Mouse (Mus musculus): ENCODE measurements at regions not wholly inside any gene's neighbourhood (a gene's known extent, or its start where the extent isn't known, plus 50 kb on each side); places are given as distances from the start of the nearest gene placed in this dataset.

- H3K27me3 ChIP-seq: no peaks in the 10 kb centered on the region
- no peak overlapping the region for H3K27ac ChIP-seq
- no peak for DNase-seq
- no peak overlapping the region for H3K9ac ChIP-seq
- no peaks in the 10 kb centered on the region for H3K9me3 ChIP-seq (replicated peaks)
- no peaks in the 10 kb centered on the region for H3K36me3 ChIP-seq
- no peak for ATAC-seq (ENCODE audit: low read depth)
- H3K4me3 ChIP-seq (replicated peaks): no peak overlapping the region
- no peaks in the 10 kb centered on the region for H3K4me1 ChIP-seq (replicated peaks)
- no peak overlapping the region for H3K4me2 ChIP-seq
Measured at GRCm38 (mm10) chr1:45647301-45647700, 144.2 kb upstream of the Col5a2 start.

GRCm38 (mm10) chr1:45653248-45653647 lies 141.7 kb upstream of the Wdr75 start:
- Histone ChIP-seq H3K4me2 (no peak overlapping the region), H3K9me3 (replicated peaks) (no peaks in the 10 kb centered on the region), H3K27ac (no peak overlapping the region), H3K27me3 (no peaks in the 10 kb centered on the region), H3K4me1 (replicated peaks) (no peaks in the 10 kb centered on the region), H3K4me3 (replicated peaks) (no peak overlapping the region), H3K36me3 (no peaks in the 10 kb centered on the region), H3K9ac (no peak overlapping the region)
- no peak for DNase-seq
- ATAC-seq (ENCODE audit: low read depth): no peak
- 73% methylated on average over 3 of the region's 3 CpGs for WGBS (ENCODE audit: insufficient replicate concordance)

- Histone ChIP-seq H3K4me2 (no peak overlapping the region), H3K4me3 (replicated peaks) (no peak overlapping the region), H3K27ac (no peak overlapping the region), H3K4me1 (replicated peaks) (no peaks in the 10 kb centered on the region), H3K9me3 (replicated peaks) (no peaks in the 10 kb centered on the region), H3K9ac (no peak overlapping the region), H3K27me3 (no peaks in the 10 kb centered on the region), H3K36me3 (no peaks in the 10 kb centered on the region)
- WGBS (ENCODE audit: insufficient replicate concordance): 45% methylated on average over 3 of the region's 3 CpGs
- no peak for ATAC-seq (ENCODE audit: low read depth)
- DNase-seq: no peak
Measured at GRCm38 (mm10) chr1:45663882-45664520, 131.0 kb upstream of the Wdr75 start.

GRCm38 (mm10) chr1:45672443-45673156 lies 122.4 kb upstream of the Wdr75 start:
- Histone ChIP-seq H3K27me3 (no peaks in the 10 kb centered on the region), H3K9ac (no peak overlapping the region), H3K4me3 (replicated peaks) (no peak overlapping the region), H3K4me2 (no peak overlapping the region), H3K4me1 (replicated peaks) (no peaks in the 10 kb centered on the region), H3K36me3 (no peaks in the 10 kb centered on the region), H3K9me3 (replicated peaks) (no peaks in the 10 kb centered on the region), H3K27ac (no peak overlapping the region)
- DNase-seq (no peak), ATAC-seq (ENCODE audit: low read depth) (no peak)
- WGBS (ENCODE audit: insufficient replicate concordance): 34% methylated on average over 5 of the region's 5 CpGs

GRCm38 (mm10) chr1:45675771-45676439 lies 119.1 kb upstream of the Wdr75 start:
- no peaks in the 10 kb centered on the region for H3K36me3 ChIP-seq
- no peak overlapping the region for H3K4me3 ChIP-seq (replicated peaks)
- H3K9ac ChIP-seq: no peak overlapping the region
- H3K27me3 ChIP-seq: no peaks in the 10 kb centered on the region
- no peak overlapping the region for H3K4me2 ChIP-seq
- no peaks in the 10 kb centered on the region for H3K4me1 ChIP-seq (replicated peaks)
- ATAC-seq (ENCODE audit: low read depth): no peak
- H3K9me3 ChIP-seq (replicated peaks): no peaks in the 10 kb centered on the region
- 72% methylated on average over 5 of the region's 5 CpGs for WGBS (ENCODE audit: insufficient replicate concordance)
- no peak for DNase-seq
- H3K27ac ChIP-seq: no peak overlapping the region

GRCm38 (mm10) chr1:45679964-45680709 lies 114.8 kb upstream of the Wdr75 start:
- WGBS (ENCODE audit: insufficient replicate concordance): 65% methylated on average over 8 of the region's 8 CpGs
- Histone ChIP-seq H3K4me2 (no peak overlapping the region), H3K9me3 (replicated peaks) (no peaks in the 10 kb centered on the region), H3K27ac (no peak overlapping the region), H3K27me3 (no peaks in the 10 kb centered on the region), H3K36me3 (no peaks in the 10 kb centered on the region), H3K4me3 (replicated peaks) (no peak overlapping the region), H3K4me1 (replicated peaks) (no peaks in the 10 kb centered on the region), H3K9ac (no peak overlapping the region)
- ATAC-seq (ENCODE audit: low read depth): no peak
- no peak for DNase-seq

- ATAC-seq (ENCODE audit: low read depth) (no peak), DNase-seq (no peak)
Measured at GRCm38 (mm10) chr1:45700893-45701292, 94.1 kb upstream of the Wdr75 start.

GRCm38 (mm10) chr1:45701516-45701915 lies 93.5 kb upstream of the Wdr75 start:
- H3K27ac ChIP-seq: no peak overlapping the region
- WGBS (ENCODE audit: insufficient replicate concordance): 78% methylated on average over 1 of the region's 1 CpGs
- no peak for ATAC-seq (ENCODE audit: low read depth)

More at GRCm38 (mm10) chr1:45700893-45701292, 94.1 kb upstream of the Wdr75 start:
- no peak overlapping the region for H3K9ac ChIP-seq
- H3K4me3 ChIP-seq (replicated peaks): no peak overlapping the region
- no peak overlapping the region for H3K27ac ChIP-seq
- H3K36me3 ChIP-seq: no peaks in the 10 kb centered on the region
- no peaks in the 10 kb centered on the region for H3K4me1 ChIP-seq (replicated peaks)
- H3K27me3 ChIP-seq: no peaks in the 10 kb centered on the region
- no peak overlapping the region for H3K4me2 ChIP-seq
- WGBS (ENCODE audit: insufficient replicate concordance): 21% methylated on average over 1 of the region's 1 CpGs
- H3K9me3 ChIP-seq (replicated peaks): no peaks in the 10 kb centered on the region

GRCm38 (mm10) chr1:45723369-45723768 lies 71.6 kb upstream of the Wdr75 start:
- H3K27ac ChIP-seq: no peak overlapping the region
- H3K9ac ChIP-seq: no peak overlapping the region
- H3K4me1 ChIP-seq (replicated peaks): no peaks in the 10 kb centered on the region
- DNase-seq (no peak), ATAC-seq (ENCODE audit: low read depth) (no peak)
- H3K9me3 ChIP-seq (replicated peaks): no peaks in the 10 kb centered on the region
- H3K4me2 ChIP-seq: no peak overlapping the region
- H3K4me3 ChIP-seq (replicated peaks): no peak overlapping the region
- H3K36me3 ChIP-seq: no peaks in the 10 kb centered on the region
- H3K27me3 ChIP-seq: no peaks in the 10 kb centered on the region
- 78% methylated on average over 2 of the region's 2 CpGs for WGBS (ENCODE audit: insufficient replicate concordance)

More at GRCm38 (mm10) chr1:45701516-45701915, 93.5 kb upstream of the Wdr75 start:
- no peak for DNase-seq
- Histone ChIP-seq H3K27me3 (no peaks in the 10 kb centered on the region), H3K9ac (no peak overlapping the region), H3K9me3 (replicated peaks) (no peaks in the 10 kb centered on the region), H3K4me3 (replicated peaks) (no peak overlapping the region), H3K4me2 (no peak overlapping the region), H3K4me1 (replicated peaks) (no peaks in the 10 kb centered on the region), H3K36me3 (no peaks in the 10 kb centered on the region)

- H3K4me1 ChIP-seq (replicated peaks): 0 out of 2 replicates have a peak, but pooled peaks cover 7% of the 10 kb centered on the region
- H3K4me3 ChIP-seq (replicated peaks): no peak overlapping the region
- no peak overlapping the region for H3K9ac ChIP-seq
- no peak overlapping the region for H3K4me2 ChIP-seq
- no peak overlapping the region for H3K27ac ChIP-seq
- DNase-seq (no peak), ATAC-seq (ENCODE audit: low read depth) (peak; percentile 77)
- H3K27me3 ChIP-seq: no peaks in the 10 kb centered on the region
- no peaks in the 10 kb centered on the region for H3K36me3 ChIP-seq
- WGBS (ENCODE audit: insufficient replicate concordance): 55% methylated on average over 3 of the region's 3 CpGs
- no peaks in the 10 kb centered on the region for H3K9me3 ChIP-seq (replicated peaks)
Measured at GRCm38 (mm10) chr1:45732958-45733357, 62.0 kb upstream of the Wdr75 start.

GRCm38 (mm10) chr1:45745136-45745535 lies 49.8 kb upstream of the Wdr75 start:
- no peak for ATAC-seq (ENCODE audit: low read depth)
- WGBS (ENCODE audit: insufficient replicate concordance): 56% methylated on average over 1 of the region's 1 CpGs

More at GRCm38 (mm10) chr1:45745136-45745535, 49.8 kb upstream of the Wdr75 start:
- Histone ChIP-seq H3K9me3 (replicated peaks) (0 out of 2 replicates have a peak, but pooled peaks cover 8% of the 10 kb centered on the region), H3K9ac (no peak overlapping the region), H3K27ac (no peak overlapping the region), H3K4me3 (replicated peaks) (no peak overlapping the region), H3K27me3 (no peaks in the 10 kb centered on the region), H3K36me3 (no peaks in the 10 kb centered on the region), H3K4me2 (no peak overlapping the region), H3K4me1 (replicated peaks) (no peaks in the 10 kb centered on the region)
- DNase-seq: no peak
